Mouse (Mus musculus) E14TG2a.4 (cell line): ENCODE measurements around the gene Vtn.
A peak's percentile ranks its signal among the peaks of the same experiment; 100 is the strongest.

Experiments
- H3K27me3 ChIP-seq: 2 replicates; pipeline ENCODE4 v1.6.1; 2014; ENCODE audit warnings: low read length, control low read depth; ENCODE audit not compliant: insufficient read depth
- H3K36me3 ChIP-seq: 2 replicates; pipeline ENCODE4 v1.6.1; 2014; ENCODE audit warnings: low read length, control low read depth; ENCODE audit not compliant: insufficient read depth
- H3K4me1 ChIP-seq: replicated peaks from 2 replicates; pipeline ENCODE4 v1.6.1; 2014; ENCODE audit warnings: low read depth, low read length, control low read depth
- H3K4me3 ChIP-seq: replicated peaks from 2 replicates; pipeline ENCODE4 v1.5.1; 2014; ENCODE audit warnings: mild to moderate bottlenecking, low read length
- H3K9me3 ChIP-seq: 2 replicates; pipeline ENCODE4 v1.6.1; 2014; ENCODE audit warnings: low read length, control low read depth
- CTCF ChIP-seq: conservative IDR thresholded peaks from 2 replicates; pipeline ENCODE4 v1.5.1; 2014; ENCODE audit warnings: low read length
- NANOG ChIP-seq: IDR thresholded peaks from 2 replicates; pipeline ENCODE4 v1.6.1; 2014; ENCODE audit warnings: borderline replicate concordance, low read length, mixed read lengths
- POU5F1 ChIP-seq: IDR thresholded peaks from 2 replicates; pipeline ENCODE4 v1.6.1; 2014; ENCODE audit warnings: low read length, borderline replicate concordance

The Vtn gene

GRCm38 (mm10) chr11:78547718-78548460, 49.0 kb downstream of the Vtn start:
- Histone ChIP-seq H3K4me1 (peaks cover 72% of the 10 kb centered on the region), H3K27me3 (no peaks in the 10 kb centered on the region), H3K9me3 (peaks cover under 1% of the 10 kb centered on the region; the same call in 1 of the 2 replicates), H3K4me3 (0 out of 2 replicates have a peak overlapping the region, but pooled peaks have one; percentile 10), H3K36me3 (peaks cover 56% of the 10 kb centered on the region)
- TF ChIP-seq CTCF (no peak), POU5F1 (no peak)

DNA sequence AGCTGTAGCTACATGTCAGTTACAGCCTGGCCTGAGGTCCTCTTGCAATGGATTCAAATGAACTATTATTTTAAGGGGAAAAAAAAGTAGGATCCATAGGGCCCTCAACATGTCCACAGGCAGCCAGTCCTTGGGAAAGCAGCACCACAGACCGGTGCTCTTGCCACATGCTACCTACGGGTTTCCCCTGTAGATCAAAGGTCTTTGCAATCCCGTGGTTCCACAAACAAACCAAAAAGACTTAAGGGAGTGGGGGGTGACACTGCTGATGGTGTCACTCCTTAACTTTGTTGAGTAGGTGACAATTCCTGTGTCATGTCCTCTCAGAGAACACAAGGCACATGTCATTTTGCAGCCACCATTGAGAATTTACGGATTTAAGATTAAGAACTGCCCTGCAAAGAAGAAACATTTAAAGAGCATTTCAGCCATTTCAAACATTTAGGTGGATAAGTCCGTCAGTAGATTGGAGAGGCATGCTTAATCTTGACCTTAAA, 50.6 kb downstream of the Vtn start:
- no peaks in the 10 kb centered on the region for H3K27me3 ChIP-seq
- peaks cover 9% of the 10 kb centered on the region for H3K9me3 ChIP-seq
- H3K36me3 ChIP-seq = peaks cover 42% of the 10 kb centered on the region
- H3K4me1 ChIP-seq = peaks cover 56% of the 10 kb centered on the region
- no peak for TF ChIP-seq POU5F1
- no peak for TF ChIP-seq NANOG
- TF ChIP-seq CTCF = no peak
- H3K4me3 ChIP-seq = peak overlapping the region; percentile 93

DNA sequence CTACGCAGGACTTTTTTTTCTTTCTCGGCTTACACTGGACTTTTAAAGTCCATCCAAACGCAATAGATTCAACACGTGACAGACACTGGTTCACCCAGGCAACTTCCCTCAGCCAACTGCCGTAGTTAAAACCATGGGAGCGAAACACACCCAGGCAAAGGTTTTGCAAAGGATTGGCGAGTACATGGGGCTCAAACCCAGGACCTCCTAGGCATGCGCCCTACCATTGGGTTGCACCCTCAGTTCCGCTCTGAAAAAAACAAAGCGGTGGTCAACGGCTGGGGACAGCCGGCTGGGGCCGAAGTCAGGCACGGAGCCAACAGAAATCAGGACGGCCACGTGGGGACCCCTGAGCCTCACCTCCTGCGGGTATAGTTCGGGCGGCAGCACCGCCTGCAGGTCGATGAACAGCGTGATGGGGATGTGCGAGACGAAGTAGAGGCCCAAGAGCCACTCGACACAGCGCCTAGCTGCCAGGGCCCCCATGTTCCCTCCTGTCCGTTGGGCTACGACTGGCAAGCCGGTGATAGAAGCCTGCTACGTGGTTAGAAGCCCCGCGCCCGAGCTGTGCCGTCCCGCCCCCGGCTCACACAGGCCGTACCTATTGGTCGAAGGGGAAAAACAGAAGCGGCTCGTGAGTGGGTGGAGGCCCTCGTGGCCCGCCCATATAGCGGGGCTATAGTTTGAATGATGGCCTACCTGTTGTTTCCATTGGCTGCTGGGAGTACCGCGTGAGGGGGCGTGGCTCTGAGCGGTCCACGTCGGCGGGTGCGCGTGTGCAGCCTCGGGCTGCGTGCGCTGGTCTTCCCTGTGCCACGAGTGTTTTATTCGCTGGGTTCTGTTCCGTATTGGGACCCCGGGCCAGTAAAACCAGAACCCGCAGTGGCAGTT, 51.5 kb downstream of the Vtn start, which contains the start of gene Tmem97:
Gene Tmem97, minus strand, starts transcription at position 610 of the 891 bp plus-strand sequence.
- Histone ChIP-seq H3K27me3 (no peaks in the 10 kb centered on the region), H3K4me1 (peaks cover 48% of the 10 kb centered on the region), H3K9me3 (peaks cover 9% of the 10 kb centered on the region), H3K36me3 (peaks cover 33% of the 10 kb centered on the region), H3K4me3 (peak within 1 kb of the TSS; percentile 93)
- TF ChIP-seq POU5F1 (no peak), NANOG (no peak), CTCF (no peak)

- Histone ChIP-seq H3K4me1 (peaks cover 41% of the 10 kb centered on the region), H3K36me3 (peaks cover 27% of the 10 kb centered on the region), H3K4me3 (peak overlapping the region; percentile 93), H3K9me3 (peaks cover 9% of the 10 kb centered on the region), H3K27me3 (no peaks in the 10 kb centered on the region)
- TF ChIP-seq NANOG = no peak
- no peak for TF ChIP-seq POU5F1
- TF ChIP-seq CTCF = no peak
Observed at GRCm38 (mm10) chr11:78551059-78551398, 52.1 kb downstream of the Vtn start.
